Mouse (Mus musculus) E14TG2a.4 (cell line): ENCODE results near the gene Itga6.
"Not testable (repeated sequence)": the region's sequence is repeated elsewhere in the genome, so short reads cannot be mapped to it uniquely, and the experiment has no call there.

Source experiments
- H3K27me3 ChIP-seq: 2 replicates; pipeline ENCODE4 v1.6.1; 2014; ENCODE audit warnings: low read length, control low read depth; ENCODE audit not compliant: insufficient read depth
- H3K36me3 ChIP-seq: 2 replicates; pipeline ENCODE4 v1.6.1; 2014; ENCODE audit warnings: low read length, control low read depth; ENCODE audit not compliant: insufficient read depth
- H3K4me1 ChIP-seq: replicated peaks from 2 replicates; pipeline ENCODE4 v1.6.1; 2014; ENCODE audit warnings: low read depth, low read length, control low read depth
- H3K4me3 ChIP-seq: replicated peaks from 2 replicates; pipeline ENCODE4 v1.5.1; 2014; ENCODE audit warnings: mild to moderate bottlenecking, low read length
- H3K9me3 ChIP-seq: 2 replicates; pipeline ENCODE4 v1.6.1; 2014; ENCODE audit warnings: low read length, control low read depth
- CTCF ChIP-seq: conservative IDR thresholded peaks from 2 replicates; pipeline ENCODE4 v1.5.1; 2014; ENCODE audit warnings: low read length
- NANOG ChIP-seq: IDR thresholded peaks from 2 replicates; pipeline ENCODE4 v1.6.1; 2014; ENCODE audit warnings: borderline replicate concordance, low read length, mixed read lengths
- POU5F1 ChIP-seq: IDR thresholded peaks from 2 replicates; pipeline ENCODE4 v1.6.1; 2014; ENCODE audit warnings: low read length, borderline replicate concordance

The Itga6 gene

GRCm38 (mm10) chr2:71711640-71712039 is 33.8 kb upstream of the Itga6 start:
- Histone ChIP-seq H3K4me3 (no peak overlapping the region), H3K36me3 (no peaks in the 10 kb centered on the region), H3K9me3 (no peaks in the 10 kb centered on the region), H3K4me1 (peaks cover 24% of the 10 kb centered on the region), H3K27me3 (no peaks in the 10 kb centered on the region)
- no peak for TF ChIP-seq POU5F1
- TF ChIP-seq NANOG = no peak
- no peak for TF ChIP-seq CTCF

GRCm38 (mm10) chr2:71714416-71714815 is 31.0 kb upstream of the Itga6 start:
- Histone ChIP-seq H3K36me3 (no peaks in the 10 kb centered on the region), H3K9me3 (no peaks in the 10 kb centered on the region), H3K4me3 (no peak overlapping the region), H3K27me3 (no peaks in the 10 kb centered on the region), H3K4me1 (peaks cover 47% of the 10 kb centered on the region)
- TF ChIP-seq NANOG = no peak

GRCm38 (mm10) chr2:71719005-71719386 is 26.4 kb upstream of the Itga6 start:
- H3K9me3 ChIP-seq = no peaks in the 10 kb centered on the region
- H3K4me3 ChIP-seq = peak overlapping the region; percentile 73
- H3K4me1 ChIP-seq = peaks cover 64% of the 10 kb centered on the region
- H3K36me3 ChIP-seq = peaks cover 7% of the 10 kb centered on the region; the same call in 1 of the 2 replicates
- no peaks in the 10 kb centered on the region for H3K27me3 ChIP-seq
- peak; percentile 74; the same call in 1 of the 2 replicates for TF ChIP-seq NANOG
- no peak for TF ChIP-seq CTCF
- 0 out of 2 replicates have a peak, but pooled peaks have one; percentile 10 for TF ChIP-seq POU5F1

- TF ChIP-seq NANOG = no peak
- TF ChIP-seq CTCF = no peak
- no peak for TF ChIP-seq POU5F1
- H3K27me3 ChIP-seq = no peaks in the 10 kb centered on the region
- peaks cover 64% of the 10 kb centered on the region for H3K4me1 ChIP-seq
- no peaks in the 10 kb centered on the region for H3K9me3 ChIP-seq
- H3K4me3 ChIP-seq = peak overlapping the region; percentile 73
- H3K36me3 ChIP-seq = peaks cover 7% of the 10 kb centered on the region; the same call in 1 of the 2 replicates
Observed at GRCm38 (mm10) chr2:71719387-71720034, 25.9 kb upstream of the Itga6 start.

- not testable (repeated sequence) for H3K4me3 ChIP-seq, H3K36me3 ChIP-seq, H3K9me3 ChIP-seq, H3K27me3 ChIP-seq
- H3K4me1 ChIP-seq = peaks cover 66% of the 10 kb centered on the region
Observed at GRCm38 (mm10) chr2:71720556-71720955, 24.9 kb upstream of the Itga6 start.

- no peak for TF ChIP-seq POU5F1
- no peaks in the 10 kb centered on the region for H3K9me3 ChIP-seq
- H3K4me3 ChIP-seq = no peak overlapping the region
Observed at GRCm38 (mm10) chr2:71722913-71723312, 22.5 kb upstream of the Itga6 start.

GRCm38 (mm10) chr2:71723623-71724022 is 21.8 kb upstream of the Itga6 start:
- Histone ChIP-seq H3K27me3 (no peaks in the 10 kb centered on the region), H3K36me3 (peaks cover 7% of the 10 kb centered on the region; the same call in 1 of the 2 replicates), H3K4me3 (no peak overlapping the region), H3K4me1 (peaks cover 59% of the 10 kb centered on the region), H3K9me3 (no peaks in the 10 kb centered on the region)
- TF ChIP-seq POU5F1 (no peak), CTCF (no peak), NANOG (no peak)

More at GRCm38 (mm10) chr2:71722913-71723312, 22.5 kb upstream of the Itga6 start:
- peaks cover 59% of the 10 kb centered on the region for H3K4me1 ChIP-seq
- H3K36me3 ChIP-seq = peaks cover 7% of the 10 kb centered on the region; the same call in 1 of the 2 replicates
- no peaks in the 10 kb centered on the region for H3K27me3 ChIP-seq

GRCm38 (mm10) chr2:71724028-71724427 is 21.4 kb upstream of the Itga6 start:
- no peak overlapping the region for H3K4me3 ChIP-seq
- peaks cover 55% of the 10 kb centered on the region for H3K4me1 ChIP-seq
- peaks cover 7% of the 10 kb centered on the region; the same call in 1 of the 2 replicates for H3K36me3 ChIP-seq
- no peaks in the 10 kb centered on the region for H3K27me3 ChIP-seq
- no peaks in the 10 kb centered on the region for H3K9me3 ChIP-seq
- TF ChIP-seq NANOG = no peak
- no peak for TF ChIP-seq CTCF
- TF ChIP-seq POU5F1 = no peak

GRCm38 (mm10) chr2:71725446-71725845 is 20.0 kb upstream of the Itga6 start:
- Histone ChIP-seq H3K9me3 (no peaks in the 10 kb centered on the region), H3K4me1 (peaks cover 51% of the 10 kb centered on the region), H3K36me3 (peaks cover 7% of the 10 kb centered on the region; the same call in 1 of the 2 replicates), H3K4me3 (no peak overlapping the region; the same call in 1 of the 2 replicates), H3K27me3 (no peaks in the 10 kb centered on the region)
- TF ChIP-seq NANOG = no peak
- TF ChIP-seq CTCF = no peak
- TF ChIP-seq POU5F1 = no peak
